11 mouse cellular contexts compared by ENCODE assay signal in genomic region chr14:87426297-87426922, GRCm38 (mm10). TPM values are rescaled to one million over a fixed set of nuclear protein-coding genes. Genes with fewer than 3 reads are reported as not detected.
A peak's percentile ranks its signal among the peaks of the same experiment; 100 is the strongest.
DNase-seq lines count a peak whose midpoint lies in the region; ATAC-seq lines count a peak whose summit lies in the region.
"Had no signal": no experiment of that assay in that cellular context is flagged by ENCODE, and none has a peak within 500 bp of the region (broad histone marks: within the 10 kb centered on the region; RNA-seq: fewer than 3 reads in every experiment).

No protein-coding gene starts in this region.

- peak overlapping the region; percentile 67 for H3K27ac ChIP-seq in liver, embryonic 15.5 days (replicated peaks)
- H3K27ac ChIP-seq: hindbrain, embryonic 10.5 days; left cerebral cortex, adult 2 months had no signal

- 39% methylated on average over 7 of the region's 7 CpGs for WGBS in liver, embryonic 15.5 days (ENCODE audit: insufficient replicate concordance)

- no peaks in the 10 kb centered on the region for H3K27me3 ChIP-seq in liver, embryonic 15.5 days

- intact Hi-C loops in left cerebral cortex, postnatal 4 days (cut with DNase I), result no loop called here
- intact Hi-C loops in left cerebral cortex, postnatal 14 days (cut with DNase I), result no loop called here
- intact Hi-C loops in left cerebral cortex, postnatal 25 days (cut with DNase I), result no loop called here

- H3K4me3 ChIP-seq in liver, embryonic 15.5 days (replicated peaks), result no peak overlapping the region
- H3K4me3 ChIP-seq: hindbrain, embryonic 10.5 days; left cerebral cortex, adult 2 months had no signal

- ATAC-seq in liver, embryonic 15.5 days (ENCODE audit: insufficient read depth), result peak; percentile 84

- H3K9me3 ChIP-seq in liver, embryonic 15.5 days (replicated peaks), result no peaks in the 10 kb centered on the region
- H3K9me3 ChIP-seq: hindbrain, embryonic 10.5 days had no signal

- no peak overlapping the region for H3K9ac ChIP-seq in liver, embryonic 15.5 days

- peaks cover 29% of the 10 kb centered on the region for H3K4me1 ChIP-seq in liver, embryonic 15.5 days (replicated peaks)

- peak overlapping the region; percentile 37 for H3K4me2 ChIP-seq in liver, embryonic 15.5 days

- DNase-seq in cerebellum, postnatal 14 days, result peak; percentile 45 to 46
- DNase-seq in cerebellum, postnatal 4 days (ENCODE audit: low spot score in 2 of 2), result no peak
- peak; percentile 20 for DNase-seq in left cerebral cortex, postnatal 4 days
- DNase-seq in left cerebral cortex, postnatal 14 days (ENCODE audit: low spot score in 2 of 2), result no peak
- DNase-seq in ZHBTc4 (ENCODE audit: low read depth, low spot score), result peak; percentile 17
- DNase-seq in right cerebral cortex, postnatal 4 days, result no peak
- DNase-seq in left cerebral cortex, postnatal 25 days (ENCODE audit: low spot score in 2 of 2), result no peak
- DNase-seq: kidney, adult 18-20 months had no signal

- no peaks in the 10 kb centered on the region for H3K36me3 ChIP-seq in liver, embryonic 15.5 days (replicated peaks)
- H3K36me3 ChIP-seq: hindbrain, embryonic 10.5 days had no signal

RNA-seq across cellular contexts. Expression of gene Tdrd3, which starts 10.0 kb away (rescaled TPM):
- 10 to 100 TPM; 52.4 to 54.3 TPM for total RNA-seq in left cerebral cortex, postnatal 4 days (2021)
- 10 to 100 TPM; 23.3 to 23.8 TPM for total RNA-seq in left cerebral cortex, postnatal 14 days (2021)
- 5.9 and 6.2 TPM in 2 replicates for polyA plus RNA-seq in liver, embryonic 15.5 days (2015; fragmentation: Nextera tagmentation; extraction: Ambion mirVana)
- total RNA-seq in left cerebral cortex, postnatal 25 days (2021), result 10 to 100 TPM; 24.3 to 25.0 TPM

Comparison
In these comparisons a context has a peak if more than half of its experiments do, and no peak if none do; other contexts are left out.
1. DNase-seq: peak in cerebellum, postnatal 14 days (2 of 2), left cerebral cortex, postnatal 4 days (single experiment) and ZHBTc4 (single experiment); none in cerebellum, postnatal 4 days (0 of 2), left cerebral cortex, postnatal 14 days (0 of 2), right cerebral cortex, postnatal 4 days (single experiment) and left cerebral cortex, postnatal 25 days (0 of 2).